Mouse (Mus musculus) liver (tissue): ENCODE measurements around the gene Mcm7.
A peak's percentile ranks its signal among the peaks of the same experiment; 100 is the strongest.
"Not testable (repeated sequence)": the region's sequence is repeated elsewhere in the genome, so short reads cannot be mapped to it uniquely, and the experiment has no call there.

Experiments used
- DNase-seq: peaks from one replicate; pipeline ENCODE4 v3.0.0-alpha.2; 2020; ENCODE audit warnings: mixed read lengths

Gene Mcm7

DNA sequence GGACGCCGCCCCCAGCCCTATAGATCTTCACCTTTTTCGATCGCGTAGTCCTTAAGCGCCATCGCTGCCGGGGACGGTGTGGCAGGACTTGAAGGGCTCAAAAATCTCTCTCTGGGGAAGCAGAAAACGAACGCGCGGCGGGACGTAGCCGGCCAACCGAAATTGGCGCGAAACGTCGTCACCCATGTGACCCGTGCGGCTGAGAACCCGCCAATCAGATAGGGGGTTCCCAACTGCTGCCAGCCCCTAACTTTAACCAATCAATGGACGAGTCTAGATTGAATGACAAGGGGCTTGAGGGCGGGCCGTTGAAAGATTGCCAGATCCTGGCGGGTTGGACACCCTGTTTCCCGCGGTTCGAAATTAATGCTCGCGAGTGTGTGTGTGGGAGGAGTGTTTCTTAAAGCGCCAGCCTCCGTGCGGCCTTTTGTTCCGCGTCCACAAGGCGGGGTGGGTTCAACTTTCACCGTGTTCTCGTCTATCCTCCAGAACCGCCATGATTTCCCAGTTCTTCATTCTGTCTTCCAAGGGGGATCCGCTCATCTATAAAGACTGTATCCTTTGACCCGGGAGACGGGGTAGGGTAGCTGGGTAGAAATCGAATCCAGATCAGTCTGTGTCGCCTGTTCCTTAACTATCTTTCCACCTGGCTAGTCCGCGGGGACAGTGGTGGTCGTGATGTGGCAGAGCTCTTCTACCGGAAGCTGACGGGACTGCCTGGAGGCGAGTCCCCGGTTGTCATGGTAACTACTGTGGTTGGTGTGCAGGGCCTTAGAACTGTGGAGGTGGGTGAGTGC, at the start of gene Mcm7, which contains the start of gene Ap4m1:
Mcm7 (minus strand) TSS at position 728 of the 797 bp plus-strand sequence.
Ap4m1 (plus strand) TSS at position 308 of the 797 bp plus-strand sequence.
- DNase-seq: peak; percentile 94

GRCm38 (mm10) chr5:138219864-138220263, 47.6 kb upstream of the Mcm7 start:
- DNase-seq: no peak

DNA sequence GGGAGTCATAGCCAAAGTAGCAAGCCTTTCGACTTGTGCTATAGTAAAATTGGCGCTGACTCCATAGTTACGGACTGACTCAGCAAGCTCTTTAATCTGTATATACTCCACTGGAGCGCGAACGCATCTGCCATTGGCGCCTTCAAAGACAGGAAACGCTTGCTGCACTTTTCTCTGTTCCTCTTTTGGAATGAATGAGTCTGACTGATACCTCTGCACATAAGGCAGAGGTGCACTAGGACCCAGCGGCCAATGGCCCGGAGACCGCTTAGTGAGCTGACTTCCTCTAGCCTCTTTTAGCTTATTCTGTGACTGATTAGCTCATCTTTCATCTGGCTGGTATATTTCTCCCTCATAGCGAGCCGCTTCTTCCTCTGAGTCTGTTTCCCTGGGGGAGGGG, 44.4 kb upstream of the Mcm7 start:
- DNase-seq: not testable (repeated sequence)

DNA sequence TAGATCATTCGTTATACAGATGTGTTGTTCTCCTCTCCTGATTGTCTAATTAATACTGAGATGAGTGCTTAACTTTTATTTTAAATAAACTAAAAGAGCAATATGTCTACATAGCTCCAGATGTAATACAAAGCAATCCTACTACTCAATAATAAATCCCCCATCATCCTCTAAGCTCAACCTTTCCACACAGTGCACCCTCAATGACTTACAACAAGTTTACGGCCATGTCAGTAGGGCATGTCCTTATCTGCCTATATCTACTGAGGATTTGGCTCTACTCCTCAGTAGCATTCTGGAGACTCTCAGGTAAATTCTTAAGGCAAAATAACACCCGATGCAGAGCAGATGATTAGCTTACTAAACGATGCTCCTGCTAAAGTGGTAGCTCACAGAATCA, 35.7 kb upstream of the Mcm7 start:
- DNase-seq: no peak

- no peak for DNase-seq
These were observed 35.0 kb upstream of the Mcm7 start for GRCm38 (mm10) chr5:138207253-138207652.

DNA sequence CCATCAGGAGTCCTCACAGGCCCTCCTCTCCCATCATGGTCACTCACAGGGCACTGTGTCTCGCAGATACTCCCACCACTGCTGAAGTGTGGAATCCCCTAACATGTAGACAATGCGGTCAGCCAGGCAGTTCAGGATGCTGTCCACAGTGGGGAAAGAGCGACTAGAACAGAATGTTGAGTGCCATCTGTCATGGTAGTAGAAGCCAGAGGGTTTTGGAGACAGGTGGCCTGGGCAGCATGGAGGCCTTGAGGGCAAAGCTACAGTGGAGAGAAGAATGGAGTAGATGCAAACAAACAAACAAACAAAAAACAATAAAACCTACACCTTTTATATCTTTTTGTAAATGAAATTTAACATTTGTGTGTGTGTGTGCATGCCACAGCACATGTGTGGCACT, 29.9 kb upstream of the Mcm7 start:
- no peak for DNase-seq

DNA sequence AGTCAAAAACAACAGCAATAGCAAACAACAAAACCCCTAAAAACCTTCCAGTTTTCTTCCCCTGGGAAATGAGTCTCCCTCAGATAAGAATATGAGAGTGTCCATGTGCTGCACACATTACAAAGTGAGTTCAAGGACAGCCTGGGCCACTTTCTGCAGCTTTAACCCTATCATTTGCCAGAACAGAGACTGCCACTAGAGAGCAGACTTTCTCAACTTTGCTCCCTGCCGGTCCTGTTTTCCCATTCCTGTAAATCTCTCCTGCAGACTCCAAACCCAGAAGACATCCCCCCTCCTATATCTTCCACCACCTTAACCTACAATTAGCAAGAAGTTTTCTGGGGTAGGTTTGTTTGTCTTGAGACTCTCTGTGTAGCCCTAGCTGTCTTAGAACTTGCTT, 27.4 kb upstream of the Mcm7 start:
- DNase-seq: no peak

DNA sequence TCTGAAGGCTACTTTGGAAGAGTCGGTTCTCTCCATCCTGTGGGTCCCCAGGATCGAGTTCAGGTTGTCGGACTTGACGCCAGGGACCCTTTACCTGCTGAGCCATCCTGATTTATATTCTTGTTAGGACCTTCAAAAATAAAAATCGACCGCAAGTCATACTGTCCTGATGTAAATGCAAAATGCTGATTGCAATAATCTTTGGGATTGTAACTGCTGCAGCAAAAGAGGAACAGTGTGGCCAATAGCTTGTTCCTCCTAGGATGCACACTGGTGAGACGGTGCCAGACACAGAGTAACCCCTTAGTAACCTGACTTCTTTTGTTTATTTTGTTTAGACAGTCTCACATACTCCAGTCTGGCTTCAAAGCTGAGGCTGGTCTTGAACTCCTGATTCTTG, 23.2 kb upstream of the Mcm7 start:
- DNase-seq: no peak

- peak; percentile 39 for DNase-seq
These were observed 22.6 kb upstream of the Mcm7 start for GRCm38 (mm10) chr5:138194755-138195345.

DNA sequence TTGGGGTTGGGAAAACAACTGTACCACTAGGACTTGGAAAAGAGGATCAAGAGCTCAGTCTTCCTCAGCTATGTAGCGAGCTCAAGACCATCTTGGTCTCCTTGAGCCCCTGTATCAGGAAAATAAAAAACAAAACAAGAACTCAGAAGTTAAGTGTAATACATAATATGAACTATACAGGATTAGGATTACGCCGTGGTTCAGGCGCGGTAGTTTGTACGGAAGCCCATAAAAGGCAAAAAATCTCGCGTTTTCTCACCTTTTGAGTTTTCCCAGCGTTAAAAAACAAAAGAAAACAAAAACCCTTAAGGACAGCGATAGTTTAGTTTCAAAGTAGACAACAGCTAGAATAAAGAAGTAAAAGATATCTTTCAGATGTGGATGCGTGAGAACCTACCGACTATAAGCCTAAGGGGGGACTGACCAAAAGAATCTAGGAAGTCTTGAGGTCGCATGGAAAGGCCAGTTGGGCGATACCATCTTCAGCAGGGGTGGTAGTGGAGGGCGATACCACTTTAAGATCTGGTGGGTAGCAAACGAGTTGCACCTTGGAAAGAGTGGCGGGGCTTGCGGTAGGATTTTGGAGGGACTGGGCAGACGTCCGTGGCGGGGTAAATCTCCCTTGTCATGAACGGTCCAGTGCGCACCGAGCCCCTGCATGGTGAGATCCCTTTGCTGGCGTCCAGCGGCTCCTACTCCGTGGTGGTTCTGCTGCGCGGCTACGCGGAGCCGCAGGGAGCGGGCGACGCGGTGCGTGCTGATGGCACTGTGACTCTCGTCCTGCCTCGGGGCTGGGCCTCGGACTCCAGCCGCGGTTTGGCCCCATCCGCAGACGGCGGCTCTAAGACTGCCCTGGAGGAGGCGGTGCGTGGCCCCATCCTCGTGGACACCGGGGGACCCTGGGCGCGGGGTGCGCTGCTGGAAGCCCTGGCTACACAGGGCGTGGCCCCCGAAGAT, 21.8 kb upstream of the Mcm7 start, which contains the start of gene Mblac1:
Mblac1 (plus strand) TSS at position 544 of the 957 bp plus-strand sequence.
- peak; percentile 87 for DNase-seq

DNA sequence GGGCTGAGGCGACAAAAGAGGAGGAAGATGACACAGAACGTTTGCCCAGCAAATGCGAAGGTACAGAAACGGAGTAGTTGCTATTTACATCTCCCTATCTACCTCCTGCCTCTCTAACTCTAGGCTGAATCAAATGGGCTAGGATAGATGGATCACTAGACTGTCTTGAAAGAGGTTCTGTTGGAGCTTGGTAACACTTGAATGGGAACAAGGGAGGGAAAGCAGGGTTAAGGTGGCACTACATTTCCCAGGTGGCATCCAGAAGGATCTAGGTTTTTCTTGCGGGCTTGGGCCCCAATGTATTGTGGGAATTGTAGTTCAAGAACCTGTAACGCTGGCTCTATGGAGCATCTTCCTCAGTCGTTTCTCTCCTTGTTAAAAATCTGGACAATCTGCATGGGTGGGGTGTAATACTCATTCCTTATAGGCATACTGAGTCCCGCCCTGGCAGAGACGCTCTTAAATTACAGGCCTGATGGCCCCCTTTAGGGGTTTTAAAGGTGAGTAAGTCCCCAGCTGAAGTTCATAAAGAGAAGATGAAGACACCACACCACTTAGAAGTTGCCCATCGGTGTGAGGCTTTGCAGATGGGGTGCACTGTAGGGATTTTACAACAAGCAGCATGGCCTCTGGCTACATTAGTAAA, 15.6 kb upstream of the Mcm7 start:
- peak; percentile 78 for DNase-seq

GRCm38 (mm10) chr5:138186950-138187638, 14.9 kb upstream of the Mcm7 start, which contains the start of the genes Taf6 and Cnpy4:
TSS of gene Taf6 (minus strand) at chr5:138187451.
TSS of gene Cnpy4 (plus strand) at chr5:138187485.
- DNase-seq: peak; percentile 89

DNA sequence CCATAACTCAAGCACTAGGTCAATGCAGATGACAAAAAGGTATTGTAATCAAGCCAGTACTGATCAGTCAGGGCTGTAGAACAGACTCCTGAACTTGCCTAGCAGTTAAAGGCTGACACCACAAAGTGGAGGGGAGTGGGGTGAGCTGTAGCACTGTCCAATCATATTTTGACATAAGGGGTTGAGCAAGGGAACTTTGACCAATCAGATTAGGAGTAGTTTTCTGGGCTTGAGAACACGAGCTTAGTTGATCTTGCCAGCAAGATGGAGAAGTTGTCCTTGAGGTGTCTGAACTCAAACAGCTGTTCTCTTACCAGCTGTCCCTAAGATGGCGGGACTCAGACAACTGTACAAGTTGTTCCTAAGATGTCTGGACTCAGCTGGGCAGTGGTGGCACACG, 995 bp upstream of the Mcm7 start:
- DNase-seq: no peak

DNA sequence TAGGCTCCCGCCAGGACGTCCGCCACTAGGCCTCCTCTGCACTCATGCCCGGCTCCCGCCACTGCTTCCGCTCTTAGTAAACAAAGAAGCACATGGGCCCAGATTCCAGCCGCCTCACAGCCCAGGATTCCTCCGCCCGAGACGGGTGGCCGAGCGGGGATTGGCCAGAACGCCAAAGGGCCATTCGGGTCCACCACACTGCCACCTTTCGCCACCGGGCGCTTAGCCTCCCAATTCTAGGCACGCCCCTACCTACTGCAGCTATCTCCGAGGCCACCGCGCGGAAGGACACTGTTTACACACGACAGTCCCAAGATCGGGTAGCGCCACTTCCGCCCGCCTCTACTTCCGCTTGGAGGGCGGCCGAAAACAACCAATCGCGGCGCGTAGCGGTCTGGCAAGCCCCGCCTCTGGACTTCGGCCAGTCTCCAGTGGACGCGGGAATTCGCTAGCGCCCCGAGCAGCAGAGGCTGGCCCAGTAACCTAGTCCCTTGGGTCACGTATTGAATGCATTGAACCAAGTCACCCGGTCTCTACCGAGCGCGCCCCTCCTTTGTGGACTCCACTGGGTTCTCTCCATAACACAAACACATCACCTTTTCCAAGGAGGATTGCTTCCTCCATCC, 1.2 kb downstream of the Mcm7 start:
- DNase-seq: peak; percentile 96

GRCm38 (mm10) chr5:138165594-138165993, 6.6 kb downstream of the Mcm7 start:
- no peak for DNase-seq

GRCm38 (mm10) chr5:138163610-138164009, 8.6 kb downstream of the Mcm7 start:
- no peak for DNase-seq

DNA sequence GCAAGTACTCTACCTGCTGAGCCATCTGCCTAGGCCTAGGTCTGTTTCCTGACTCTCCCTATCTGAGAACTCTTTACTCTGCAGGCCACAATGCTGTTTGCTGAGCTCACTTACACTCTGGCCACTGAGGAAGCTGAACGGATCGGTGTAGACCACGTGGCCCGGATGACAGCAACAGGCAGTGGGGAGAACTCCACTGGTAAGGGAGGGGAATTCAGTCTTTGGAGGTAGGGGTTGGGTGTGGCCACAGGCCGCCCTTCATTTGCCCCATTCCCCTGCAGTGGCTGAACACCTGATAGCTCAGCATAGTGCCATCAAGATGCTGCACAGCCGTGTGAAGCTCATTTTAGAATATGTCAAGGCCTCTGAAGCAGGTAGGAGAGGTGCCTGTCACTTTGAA, 9.2 kb downstream of the Mcm7 start:
- DNase-seq: no peak

GRCm38 (mm10) chr5:138160842-138161665, 11.2 kb downstream of the Mcm7 start, which contains the start of gene Cops6:
TSS of gene Cops6 (plus strand) at chr5:138161071.
- peak; percentile 94 for DNase-seq

DNA sequence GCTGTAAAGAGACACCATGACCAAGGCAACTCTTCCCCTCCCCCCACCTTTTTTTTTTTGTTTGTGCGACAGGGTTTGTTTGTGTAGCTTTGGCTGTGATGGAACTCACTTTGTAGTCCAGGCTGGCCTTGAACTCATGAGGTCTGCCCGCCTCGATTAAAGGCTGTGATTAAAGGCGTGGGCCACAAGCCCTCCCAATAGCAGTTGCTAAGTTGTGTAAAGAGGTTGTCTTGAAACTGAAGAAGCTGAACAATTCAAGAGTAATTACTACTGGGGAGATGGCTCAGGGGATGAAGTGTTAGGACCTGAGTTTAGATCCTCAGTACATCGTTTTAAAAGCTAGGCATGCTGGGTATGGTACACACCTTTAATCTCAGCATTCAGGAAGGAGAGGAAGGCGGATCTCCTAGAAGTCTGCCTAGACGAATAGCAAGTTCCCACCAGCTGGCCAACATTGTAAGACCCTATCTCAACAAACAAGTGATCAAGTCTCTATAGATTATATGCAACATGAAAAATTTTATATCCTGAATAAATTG, 11.9 kb downstream of the Mcm7 start:
- DNase-seq: no peak

GRCm38 (mm10) chr5:138155443-138155976, 16.7 kb downstream of the Mcm7 start, which contains the start of gene Zfp113:
TSS of gene Zfp113 (minus strand) at chr5:138155744.
- DNase-seq: peak; percentile 86
